Mouse (Mus musculus): ENCODE data around the gene Acp7.

Gene Acp7

DNA sequence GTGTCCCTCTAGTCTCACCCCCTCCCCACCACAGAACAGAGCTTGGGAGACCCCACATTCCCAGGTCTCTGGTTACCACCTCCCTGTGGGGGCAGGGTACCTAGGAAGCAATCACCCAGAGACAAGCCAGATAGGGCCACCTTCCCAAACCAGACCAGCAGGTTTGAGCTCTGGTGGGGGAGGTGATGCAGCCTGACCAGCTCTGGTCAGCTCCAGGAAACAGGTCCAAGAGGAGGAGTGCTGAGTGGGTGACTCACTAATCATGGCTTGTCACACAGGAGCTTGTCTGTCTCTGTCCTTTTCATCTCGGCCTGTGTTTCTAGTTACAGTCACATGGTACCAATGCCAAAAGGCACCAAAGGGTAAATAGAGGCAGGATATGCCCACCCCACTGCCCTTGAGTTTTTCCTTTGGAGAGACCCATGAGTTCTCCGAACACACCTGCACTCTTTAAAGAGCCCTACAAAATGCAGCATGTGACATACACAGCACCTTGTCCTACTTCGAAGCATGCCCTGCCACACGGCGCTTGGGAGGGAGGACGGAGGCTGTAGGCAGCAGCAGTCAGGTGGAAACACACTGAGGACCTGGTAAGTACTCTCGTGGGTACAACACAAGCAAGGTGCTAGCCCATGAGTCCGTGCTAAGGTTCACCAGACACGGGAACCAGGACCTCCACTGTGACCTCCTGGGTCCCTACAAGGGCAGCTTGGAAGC, 53.1 kb downstream of the Acp7 start:
- no peak for DNase-seq (ENCODE audit: extremely low read depth, low read depth, low spot score)

DNA sequence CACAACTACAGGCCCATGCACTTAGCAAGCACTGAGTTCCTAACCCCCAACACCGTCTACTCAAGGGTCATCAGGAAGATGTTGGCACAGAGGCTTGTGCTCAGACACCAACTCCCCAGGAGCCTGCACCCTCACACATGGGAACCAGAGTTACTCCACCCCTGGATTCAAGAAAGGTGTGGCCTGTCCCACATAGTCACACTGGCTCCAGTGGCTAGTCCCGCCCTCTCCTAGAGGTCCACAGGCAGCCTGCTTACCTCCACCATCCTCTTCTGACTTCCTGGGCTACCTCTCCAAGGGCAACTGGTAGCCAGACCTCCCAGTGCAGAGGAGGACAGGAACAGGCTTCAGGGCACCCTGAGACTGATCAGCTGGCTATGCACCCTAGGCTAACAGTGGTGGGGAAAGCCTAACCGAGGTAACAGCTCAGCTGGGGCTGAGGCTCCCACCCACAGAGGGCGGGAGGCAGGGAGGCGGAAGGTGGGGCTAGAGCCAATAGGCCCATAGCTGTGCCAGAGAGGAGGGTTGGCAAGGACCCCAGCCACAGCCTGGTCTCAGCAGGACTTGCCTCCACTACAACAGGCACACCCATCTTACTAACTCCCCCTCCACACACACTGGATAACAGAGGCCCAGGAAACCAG, 54.7 kb downstream of the Acp7 start:
- DNase-seq (ENCODE audit: extremely low read depth, low read depth, low spot score), result no peak

DNA sequence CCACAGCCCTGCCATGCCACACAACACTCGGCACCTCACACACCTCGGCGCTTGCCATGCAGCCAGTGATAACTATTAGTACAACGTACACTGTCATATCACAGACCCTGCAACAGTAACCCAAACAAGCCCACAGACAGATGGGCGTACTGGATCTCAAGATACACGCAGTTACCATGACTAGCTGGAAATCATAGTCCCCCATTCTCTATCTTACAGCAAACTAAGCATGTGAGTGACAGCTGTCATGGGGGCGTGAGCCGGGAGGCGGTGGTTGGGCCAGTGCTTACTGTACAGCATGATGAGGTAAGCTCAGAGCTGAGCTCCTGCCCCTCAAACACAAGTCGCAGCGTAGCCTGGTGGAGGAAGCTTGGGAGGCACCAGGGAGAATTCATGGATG, 55.5 kb downstream of the Acp7 start:
- no peak for DNase-seq (ENCODE audit: extremely low read depth, low read depth, low spot score)

DNA sequence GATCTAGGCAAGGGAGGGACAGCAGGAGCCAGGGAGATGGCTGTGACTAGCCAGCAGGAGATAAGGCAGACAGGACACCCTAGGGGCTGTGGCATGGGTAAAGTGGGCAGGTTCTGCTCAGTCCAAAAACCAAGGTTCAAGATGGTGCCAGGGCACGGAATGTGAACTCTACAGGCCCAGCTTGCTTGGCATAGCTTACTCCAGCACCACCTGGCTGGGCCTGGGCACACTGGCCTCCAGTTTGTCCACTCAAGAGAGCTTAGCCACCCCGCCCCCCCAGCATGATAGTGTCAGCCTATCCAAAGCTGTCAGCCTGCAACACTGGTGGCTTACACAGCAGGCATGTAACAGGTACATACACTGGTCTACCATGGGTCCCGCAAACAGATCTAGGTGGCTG, 57.9 kb downstream of the Acp7 start:
- DNase-seq (ENCODE audit: extremely low read depth, low read depth, low spot score), result no peak

DNA sequence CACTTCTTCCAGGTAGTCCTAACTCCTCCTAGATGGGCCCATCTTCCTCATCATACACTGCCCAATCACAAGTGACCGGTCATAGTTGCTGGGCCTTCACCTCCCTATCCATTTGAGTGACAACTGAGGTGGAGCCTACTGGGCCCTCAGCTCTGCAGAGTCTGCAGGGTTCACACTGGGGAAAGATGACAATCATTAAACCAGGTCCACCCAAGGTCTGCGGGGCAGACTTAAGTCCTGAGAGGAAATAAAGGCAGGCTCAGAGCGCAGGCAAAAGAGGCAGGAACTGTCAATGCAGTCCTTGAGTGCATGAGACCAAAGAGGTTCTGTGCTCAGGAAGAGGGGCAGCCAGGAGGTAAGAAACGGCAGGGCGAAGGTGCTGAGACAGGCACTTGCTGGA, 58.4 kb downstream of the Acp7 start:
- no peak for DNase-seq (ENCODE audit: extremely low read depth, low read depth, low spot score)

DNA sequence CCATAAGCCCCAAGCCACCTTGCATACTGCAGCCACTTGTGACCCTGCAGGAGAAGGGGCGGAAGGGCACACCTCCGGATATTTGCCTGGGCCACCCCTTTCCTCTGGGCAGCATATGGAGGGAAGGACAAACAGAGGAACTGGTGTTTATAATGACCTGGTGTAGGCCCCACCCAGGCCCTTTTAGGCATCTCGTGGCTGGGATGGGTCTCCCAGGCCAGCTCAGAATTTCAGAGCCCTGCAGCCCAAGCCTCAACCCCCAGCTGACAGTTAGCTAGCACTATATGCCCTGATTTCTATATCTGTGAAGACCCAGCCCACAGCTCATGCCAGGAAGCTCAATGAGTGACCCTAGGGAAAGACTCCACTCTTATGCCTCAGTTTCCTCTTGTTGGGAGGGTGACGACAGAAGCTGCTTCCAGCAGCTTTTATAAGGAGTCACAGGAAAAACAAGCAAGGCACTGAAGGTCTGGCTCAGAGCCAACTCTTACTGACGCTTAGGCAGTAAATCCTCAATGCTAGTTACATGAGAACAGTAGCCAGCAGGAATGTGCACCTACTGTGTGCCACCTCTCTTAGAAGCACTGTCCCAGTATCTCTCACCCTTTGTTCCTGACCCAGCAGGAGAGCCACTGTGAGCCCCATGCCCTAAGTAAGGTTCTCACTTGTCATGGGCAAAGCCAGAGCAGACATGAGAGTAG, 60.0 kb downstream of the Acp7 start:
- no peak for DNase-seq (ENCODE audit: extremely low read depth, low read depth, low spot score)

DNA sequence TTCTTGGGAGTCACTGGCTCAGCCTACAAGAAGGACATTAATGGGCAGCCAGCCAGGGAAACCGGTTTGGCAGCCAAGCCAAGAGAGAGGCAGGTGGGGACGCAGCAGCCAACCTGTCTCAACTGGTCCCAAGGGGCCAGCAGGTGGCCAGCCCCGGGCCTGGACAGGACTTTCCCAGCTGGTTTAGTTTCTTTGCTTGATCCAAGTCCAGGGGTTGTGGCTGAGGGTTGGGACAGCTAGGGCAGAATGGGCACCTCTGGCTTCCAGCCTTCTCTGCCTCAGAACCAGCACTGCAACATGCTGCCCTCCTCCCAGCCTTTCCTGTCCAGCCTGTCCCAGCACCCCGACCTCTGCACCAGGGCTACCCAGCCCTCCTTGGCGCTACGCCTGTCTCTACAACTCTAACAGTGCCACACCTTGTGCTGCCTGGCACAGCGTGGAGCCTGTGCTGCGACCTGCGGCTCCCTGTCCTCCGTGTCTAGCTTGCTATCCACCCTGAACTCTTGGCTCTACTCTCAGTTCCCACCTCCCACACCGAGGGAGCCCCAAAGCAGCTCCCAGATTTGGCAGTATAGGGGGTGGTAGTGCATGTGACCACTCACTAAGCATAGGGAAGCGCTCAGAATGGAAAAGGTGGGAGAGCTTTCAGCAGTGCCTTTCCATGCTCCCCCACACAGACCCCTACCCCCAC, 60.7 kb downstream of the Acp7 start:
- DNase-seq (ENCODE audit: extremely low read depth, low read depth, low spot score), result peak; percentile 91

DNA sequence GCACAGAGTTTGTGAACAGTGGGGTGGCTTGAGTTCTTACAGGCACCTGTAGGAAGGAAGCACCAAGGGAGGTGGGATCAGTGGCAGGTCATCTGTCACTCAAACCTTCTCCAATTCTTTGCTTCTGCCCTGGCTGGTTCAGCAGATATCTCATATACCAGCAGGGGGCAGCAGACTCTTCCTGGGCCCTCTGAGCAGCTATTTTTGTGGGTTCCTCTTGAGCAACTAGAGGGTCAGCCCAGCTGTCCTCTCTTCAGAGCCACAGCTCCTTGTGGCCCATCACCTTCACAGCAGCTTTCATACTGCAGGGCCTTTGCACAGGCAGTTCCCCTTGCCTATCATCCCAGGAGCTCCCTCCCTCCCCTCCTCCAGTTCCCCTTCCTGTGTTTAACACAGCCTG, 62.9 kb downstream of the Acp7 start:
- DNase-seq (ENCODE audit: extremely low read depth, low read depth, low spot score), result no peak

DNA sequence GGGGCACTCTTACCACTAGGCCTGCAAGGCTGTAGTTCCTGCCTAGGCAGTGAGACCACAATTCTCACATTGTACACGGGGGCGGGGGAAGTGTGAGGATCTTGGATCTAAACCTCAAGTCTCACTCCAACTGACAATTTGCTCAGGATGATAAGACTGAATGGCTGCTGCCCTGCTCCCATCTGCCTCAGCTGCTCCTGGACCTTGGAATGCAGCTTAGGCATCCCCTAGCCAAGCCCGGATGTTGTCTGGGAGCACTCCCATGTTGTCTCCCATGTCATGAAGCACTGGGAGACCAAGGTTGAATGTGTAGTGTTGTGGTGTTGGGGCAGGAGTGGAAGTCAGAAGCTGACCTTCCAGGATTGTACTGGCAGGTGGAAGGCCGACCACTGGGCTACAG, 63.6 kb downstream of the Acp7 start:
- no peak for DNase-seq (ENCODE audit: extremely low read depth, low read depth, low spot score)

DNA sequence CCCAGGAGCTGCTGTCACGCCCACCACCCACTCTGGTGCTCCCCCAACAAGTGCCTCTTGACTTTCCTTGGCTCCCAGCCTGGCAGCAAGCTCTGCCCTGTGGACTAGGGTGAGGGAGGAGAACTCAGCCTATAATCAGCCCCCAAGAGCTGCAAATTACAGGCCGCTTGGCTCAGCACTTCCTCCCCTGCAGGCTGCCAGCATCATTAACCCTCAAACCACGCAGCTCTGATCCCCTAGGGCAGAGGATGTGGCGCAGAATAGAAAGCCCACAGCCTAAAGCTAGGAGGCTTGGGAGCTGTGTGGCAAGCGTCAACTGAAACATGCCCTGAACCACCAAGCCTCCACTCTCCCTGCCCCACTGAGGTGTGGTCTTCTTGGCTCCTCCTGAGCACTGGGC, 65.7 kb downstream of the Acp7 start:
- DNase-seq (ENCODE audit: extremely low read depth, low read depth, low spot score), result no peak

DNA sequence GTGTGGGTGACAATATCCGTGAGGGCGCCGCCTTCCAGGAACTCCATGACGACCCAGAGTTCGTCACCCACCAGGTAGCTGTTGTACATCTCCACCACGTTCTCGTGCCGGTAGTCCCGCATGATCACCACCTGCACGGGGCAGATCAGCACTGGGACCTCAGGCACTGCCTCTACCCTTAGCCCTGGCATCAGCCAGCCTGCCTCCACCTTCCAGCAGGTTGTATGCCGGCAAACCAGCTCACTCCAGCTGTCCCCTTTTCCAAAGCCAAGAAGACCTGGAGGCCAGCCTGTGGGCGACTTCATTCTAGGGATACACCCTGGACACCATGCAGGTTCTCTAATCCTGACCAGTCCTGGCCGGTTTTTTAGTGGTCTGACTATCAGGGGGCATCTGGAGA, 68.2 kb downstream of the Acp7 start:
- DNase-seq (ENCODE audit: extremely low read depth, low read depth, low spot score), result no peak

DNA sequence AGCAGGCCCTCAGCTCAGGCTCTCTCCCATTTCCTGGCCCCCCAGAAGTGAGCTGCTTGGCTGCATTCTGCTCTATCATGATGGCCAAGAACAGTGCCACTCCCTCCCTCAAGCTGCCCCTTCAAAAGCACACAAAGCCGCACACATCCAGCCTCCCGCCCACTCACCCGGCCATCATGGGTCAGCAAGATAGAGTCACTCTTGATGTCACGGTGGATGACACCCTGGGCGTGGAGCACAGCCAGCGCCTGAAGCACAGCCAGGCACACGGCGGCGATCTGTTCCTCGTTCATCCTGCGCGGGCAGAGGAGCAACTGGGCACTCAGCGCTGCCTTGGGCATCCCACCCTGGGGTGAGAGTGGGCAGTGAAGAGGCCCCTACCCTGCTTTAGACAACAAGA, 68.8 kb downstream of the Acp7 start:
- DNase-seq (ENCODE audit: extremely low read depth, low read depth, low spot score), result no peak

DNA sequence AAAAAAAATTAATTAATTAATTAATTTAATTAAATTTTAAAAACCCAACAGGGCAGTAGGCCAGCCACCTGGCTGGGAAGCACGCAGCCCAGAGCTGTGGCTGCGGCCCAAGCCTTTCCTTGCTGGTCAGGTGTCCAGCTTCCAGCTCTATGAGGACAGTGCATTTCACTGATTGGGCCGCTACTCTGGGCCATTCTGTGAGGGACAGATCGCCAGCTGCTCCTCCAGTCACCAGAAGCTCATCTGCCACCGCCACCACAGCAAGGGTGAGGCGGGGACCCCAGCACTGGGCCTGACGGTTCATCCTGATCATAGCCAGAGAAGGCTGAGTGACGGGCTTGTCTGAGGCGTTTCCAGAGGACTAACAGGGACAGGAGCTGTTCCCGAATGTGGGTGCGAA, 69.2 kb downstream of the Acp7 start:
- DNase-seq (ENCODE audit: extremely low read depth, low read depth, low spot score), result no peak

DNA sequence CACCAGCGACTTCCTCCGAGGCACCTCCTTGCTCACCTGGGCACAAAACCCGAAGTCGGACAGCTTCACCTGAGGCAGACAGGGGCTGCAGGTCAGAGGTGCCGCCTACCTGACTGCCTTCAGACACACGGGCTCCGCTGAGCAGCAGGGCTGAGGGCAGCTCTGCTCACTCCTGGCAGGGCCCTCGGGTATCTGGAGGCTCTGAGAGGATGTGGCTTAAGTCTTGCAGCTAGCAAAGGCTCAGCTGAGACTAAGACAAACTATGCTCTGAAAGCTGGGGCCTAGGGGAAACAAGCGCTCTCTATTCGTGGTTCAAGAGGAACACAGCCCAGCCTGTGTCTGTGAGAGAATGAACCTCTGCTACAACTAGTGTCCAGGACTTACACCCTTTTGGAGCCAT, 70.3 kb downstream of the Acp7 start:
- no peak for DNase-seq (ENCODE audit: extremely low read depth, low read depth, low spot score)

DNA sequence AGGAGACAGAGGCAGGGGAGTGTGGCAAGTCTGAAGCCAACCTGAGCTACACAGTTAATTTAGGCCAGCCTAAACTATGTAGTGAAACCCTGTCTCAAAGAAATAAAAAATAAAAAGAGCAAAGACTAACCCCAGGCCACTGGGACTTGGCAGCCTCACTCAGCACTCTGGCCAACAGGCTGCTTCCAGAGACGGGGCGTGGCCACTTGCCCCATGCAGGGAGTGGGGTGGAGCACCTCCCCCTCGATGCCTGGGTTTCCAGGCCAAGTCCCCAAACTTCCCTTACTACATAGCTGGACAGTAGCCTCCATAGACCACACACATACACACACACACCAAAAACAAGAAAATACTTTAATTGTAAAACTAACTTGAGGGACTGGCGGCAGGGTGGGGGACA, 72.6 kb downstream of the Acp7 start:
- no peak for DNase-seq (ENCODE audit: extremely low read depth, low read depth, low spot score)

DNA sequence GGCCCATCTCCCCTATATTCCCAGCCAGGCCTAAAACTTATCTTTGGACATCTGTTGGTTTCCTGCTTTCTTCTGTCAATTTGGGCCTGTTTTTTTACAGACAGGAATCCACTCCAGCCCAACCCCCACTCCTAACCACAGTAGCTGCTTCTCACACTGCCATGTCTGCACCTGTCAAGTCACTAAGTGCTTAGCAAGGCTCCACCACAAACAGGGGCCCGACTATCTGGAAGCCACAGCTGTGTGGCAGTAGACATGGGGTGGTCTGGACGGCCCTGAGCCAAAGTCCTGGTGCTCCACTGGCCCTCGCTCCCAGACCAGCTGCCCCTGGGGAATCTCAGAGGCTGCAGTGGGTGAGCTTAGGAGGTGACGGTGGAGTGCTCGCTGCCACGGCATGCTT, 73.4 kb downstream of the Acp7 start:
- DNase-seq (ENCODE audit: extremely low read depth, low read depth, low spot score), result no peak
